Mouse (Mus musculus) heart, postnatal 0 days (tissue): Measurements from ENCODE around the gene Ints3. TPM values are rescaled to one million over a fixed set of nuclear protein-coding genes. Genes with fewer than 3 reads are reported as not detected.

ENCODE experiments used
- ATAC-seq: fragments of 200-750 bp; cut with Nextera tagmentation; 2 replicates; pipeline ENCODE4 v1.8.0; 2017; ENCODE audit warnings: low read depth, moderate number of reproducible peaks, moderate library complexity; ENCODE audit not compliant: insufficient read depth
- DNase-seq: peaks from one replicate; pipeline ENCODE4 v3.0.0-alpha.2; 2016; ENCODE audit warnings: low spot score
- H3K27ac ChIP-seq: fragments of 300-500 bp; sonication (generic); 2 replicates; pipeline ENCODE4 v1.5.1; 2014; ENCODE audit warnings: low read depth, mild to moderate bottlenecking
- H3K27me3 ChIP-seq: fragments of 300-500 bp; sonication (generic); 2 replicates; pipeline ENCODE4 v1.6.1; 2014; ENCODE audit warnings: low read length, mixed read lengths; ENCODE audit not compliant: control insufficient read depth, insufficient read depth
- H3K36me3 ChIP-seq: fragments of 300-500 bp; sonication (generic); replicated peaks from 2 replicates; pipeline ENCODE4 v1.6.1; 2014; ENCODE audit warnings: low read length, mixed read lengths; ENCODE audit not compliant: control insufficient read depth, insufficient read depth
- H3K4me1 ChIP-seq: fragments of 300-500 bp; sonication (generic); 2 replicates; pipeline ENCODE4 v1.6.1; 2014; ENCODE audit warnings: antibody characterized with exemption; ENCODE audit not compliant: control insufficient read depth, insufficient read depth
- H3K4me2 ChIP-seq: fragments of 300-500 bp; sonication (generic); 2 replicates; pipeline ENCODE4 v1.6.1; 2014; ENCODE audit warnings: low read depth, mild to moderate bottlenecking, low read length, moderate library complexity
- H3K4me3 ChIP-seq: fragments of 300-500 bp; sonication (generic); 2 replicates; pipeline ENCODE4 v1.5.1; 2014; ENCODE audit warnings: low read depth, low read length
- H3K9ac ChIP-seq: fragments of 300-500 bp; sonication (generic); replicated peaks from 2 replicates; pipeline ENCODE4 v1.6.1; 2014; ENCODE audit warnings: low read depth, low read length, mixed read lengths
- H3K9me3 ChIP-seq: fragments of 300-500 bp; sonication (generic); replicated peaks from 2 replicates; pipeline ENCODE4 v1.6.1; 2016; ENCODE audit warnings: low read length; ENCODE audit not compliant: control insufficient read depth
- CTCF ChIP-seq: IDR thresholded peaks from 2 replicates; pipeline ENCODE4 v1.5.1; 2016; ENCODE audit warnings: antibody characterized with exemption, control low read depth, low read depth
- EP300 ChIP-seq: IDR thresholded peaks from 2 replicates; pipeline ENCODE4 v1.6.1; 2016; ENCODE audit warnings: antibody characterized with exemption, low read depth
- WGBS: fragments of 180-500 bp; shearing (Covaris S2); extraction: QIAGEN DNeasy Blood & Tissue Kit; methylation state at CpG from one replicate; pipeline ENCODE4 v1.1.7; 2014; 5-methylcytosine and 5-hydroxymethylcytosine counted together
- polyA plus RNA-seq: library from polyadenylated mRNA; unstranded; fragments of >200 nt; fragmentation: Nextera tagmentation; extraction: Ambion mirVana; gene quantifications from 2 replicates; pipeline ENCODE4 v1.2.1, GENCODE M21; 2015
- total RNA-seq: library from RNA; depleted of rRNA; stranded (reverse); fragments of >200 nt; gene quantifications from 2 replicates; pipeline ENCODE4 v1.2.3, GENCODE M21; 2014; ENCODE audit warnings: low replicate concordance

Gene Ints3
- total and polyA plus RNA-seq, 2 experiments from 2014 or later = 7.8 to 26.1 TPM

DNA sequence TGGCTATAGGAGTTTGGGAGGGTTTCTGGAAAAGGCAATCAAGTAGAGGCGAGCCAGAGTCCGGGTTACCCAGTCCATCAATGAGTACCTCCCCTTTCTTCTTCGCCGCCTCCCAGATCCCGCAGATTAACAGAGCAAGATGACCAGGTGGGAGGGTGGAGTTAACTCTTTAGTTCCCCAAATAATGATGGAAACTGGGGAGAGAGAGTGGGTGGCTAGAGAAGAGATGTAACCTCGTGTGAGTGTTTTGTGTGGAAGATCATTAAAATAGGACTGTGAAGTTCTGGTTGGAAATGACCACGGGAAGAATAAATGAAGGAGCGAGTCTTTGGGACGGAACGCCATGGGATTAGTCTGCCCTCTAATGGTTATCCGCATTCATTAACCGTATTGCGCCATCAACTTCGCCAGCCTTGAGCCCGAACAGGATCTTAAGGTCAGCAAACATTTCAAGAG, 32.9 kb upstream of the Ints3 start:
- DNase-seq = peak; percentile 83
- TF ChIP-seq CTCF = peak; percentile 85
- TF ChIP-seq EP300 = no peak
- under 1% methylated on average over 15 of the region's 15 CpGs for WGBS
- H3K36me3 ChIP-seq = no peaks in the 10 kb centered on the region
- H3K9me3 ChIP-seq = no peaks in the 10 kb centered on the region
- H3K4me2 ChIP-seq = peak overlapping the region; percentile 82
- H3K27me3 ChIP-seq = peaks cover 17% of the 10 kb centered on the region
- peak overlapping the region; percentile 49; the same call in 1 of the 2 replicates for H3K27ac ChIP-seq
- H3K9ac ChIP-seq = peak overlapping the region; percentile 47; the same call in 1 of the 2 replicates
- peak; percentile 49 for ATAC-seq
- peak overlapping the region; percentile 62 for H3K4me3 ChIP-seq
- no peaks in the 10 kb centered on the region for H3K4me1 ChIP-seq

DNA sequence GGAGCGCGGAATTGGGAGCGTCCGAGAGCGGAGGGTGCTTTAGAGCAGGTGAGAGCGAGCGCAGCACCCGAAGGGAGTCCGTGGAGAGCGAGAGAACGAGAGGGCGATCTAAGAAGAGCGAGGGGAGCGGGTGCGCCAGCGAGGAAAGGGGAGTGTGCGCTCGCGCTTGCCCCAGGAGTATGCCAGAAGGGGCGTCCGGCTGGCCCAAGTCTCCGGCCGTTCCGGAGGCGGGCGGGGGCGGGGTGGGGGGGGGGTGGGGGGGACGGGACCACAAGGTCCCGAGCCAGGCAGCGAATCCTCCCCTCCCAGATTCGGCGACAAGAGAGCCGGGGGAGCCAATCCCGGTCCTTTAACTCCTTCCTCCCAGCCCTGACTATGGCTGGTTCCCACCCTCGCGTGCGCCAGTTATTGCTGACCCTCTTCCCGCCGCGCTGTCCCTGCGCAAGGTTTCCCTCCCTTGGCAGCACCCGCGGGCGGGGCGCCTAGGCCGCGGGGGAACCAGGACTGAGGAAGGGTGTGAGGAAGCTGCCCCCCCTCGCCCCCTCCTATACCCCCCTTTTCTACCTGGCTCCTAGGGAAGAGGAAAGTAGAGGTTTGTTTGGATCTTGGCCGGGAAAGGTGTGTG, 32.4 kb upstream of the Ints3 start, which contains the start of gene Npr1:
Npr1 (minus strand) TSS at position 181 of the 625 bp plus-strand sequence.
- H3K27ac ChIP-seq = peak within 1 kb of the TSS; percentile 66
- under 1% methylated on average over 41 of the region's 49 CpGs for WGBS
- peak; percentile 57 for ATAC-seq
- H3K36me3 ChIP-seq = no peaks in the 10 kb centered on the region
- no peaks in the 10 kb centered on the region for H3K9me3 ChIP-seq
- peaks cover 17% of the 10 kb centered on the region for H3K27me3 ChIP-seq
- peak within 1 kb of the TSS; percentile 82 for H3K4me2 ChIP-seq
- H3K4me3 ChIP-seq = peak within 1 kb of the TSS; percentile 62
- H3K9ac ChIP-seq = peak within 1 kb of the TSS; percentile 47
- TF ChIP-seq EP300 = no peak
- TF ChIP-seq CTCF = no peak
- peak; percentile 36 for DNase-seq
- no peaks in the 10 kb centered on the region for H3K4me1 ChIP-seq

DNA sequence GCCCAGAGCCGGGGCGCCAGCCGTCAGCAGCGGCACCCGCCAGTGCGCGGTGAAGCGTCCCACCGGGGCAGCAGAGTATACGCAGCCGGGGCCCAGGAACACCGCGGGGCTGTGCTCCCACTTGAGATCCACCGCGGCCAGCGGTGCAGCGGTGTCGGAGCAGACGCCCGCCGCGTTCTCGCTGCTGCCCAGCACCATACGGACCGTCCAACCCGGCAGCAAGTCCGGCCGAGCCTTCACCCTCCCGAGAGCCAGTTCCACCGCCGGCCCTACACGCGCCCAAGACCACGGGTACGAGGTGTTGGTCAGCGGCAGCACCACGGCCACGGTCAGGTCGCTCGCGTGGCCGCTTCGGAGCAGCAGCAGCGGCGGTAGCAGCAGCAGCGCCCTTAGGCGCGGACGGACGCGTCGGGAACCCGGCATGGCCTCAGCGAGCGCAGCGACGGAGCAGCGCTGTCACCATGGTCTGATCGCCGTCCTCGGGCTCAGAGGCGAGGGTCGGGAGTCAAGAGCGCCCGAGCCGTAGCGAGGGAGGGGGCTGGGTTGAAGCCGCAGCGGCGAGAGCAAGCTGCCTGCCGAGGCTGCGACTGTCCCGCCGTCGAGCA, 31.8 kb upstream of the Ints3 start:
- DNase-seq = no peak
- peak; percentile 23 for ATAC-seq
- Histone ChIP-seq H3K9ac (peak overlapping the region; percentile 47), H3K4me1 (no peaks in the 10 kb centered on the region), H3K4me3 (peak overlapping the region; percentile 62), H3K4me2 (peak overlapping the region; percentile 82), H3K36me3 (no peaks in the 10 kb centered on the region), H3K27me3 (peaks cover 17% of the 10 kb centered on the region), H3K9me3 (no peaks in the 10 kb centered on the region), H3K27ac (peak overlapping the region; percentile 66)
- TF ChIP-seq CTCF (no peak), EP300 (no peak)
- 1% methylated on average over 70 of the region's 75 CpGs for WGBS

DNA sequence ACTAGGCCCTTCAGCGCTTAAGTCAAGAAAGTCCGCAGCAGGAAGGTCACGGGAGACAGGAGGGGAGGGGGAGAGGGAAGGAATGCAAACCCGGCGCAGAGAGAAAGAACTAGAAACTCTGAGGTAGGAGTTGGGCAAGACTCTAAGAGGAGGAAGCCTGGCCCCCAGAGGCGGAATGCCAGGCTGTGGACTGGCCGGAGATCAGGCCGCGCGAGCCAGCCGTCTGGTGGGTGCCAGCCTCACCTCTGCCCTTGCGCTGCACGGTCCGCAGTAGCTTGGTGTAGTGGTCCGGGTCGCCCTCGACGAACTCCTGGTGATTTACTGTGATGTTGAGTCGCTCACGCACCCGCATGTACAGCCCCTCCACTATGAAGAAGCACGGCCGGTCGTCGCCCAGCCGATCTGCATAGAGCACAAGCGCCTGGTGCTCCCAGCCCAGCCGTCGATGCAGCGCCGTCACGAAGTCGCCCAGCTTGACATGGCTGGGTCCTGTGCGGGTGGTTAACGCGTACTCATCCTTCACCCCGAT, 31.2 kb upstream of the Ints3 start:
- Histone ChIP-seq H3K9ac (peak overlapping the region; percentile 47), H3K9me3 (no peaks in the 10 kb centered on the region), H3K36me3 (no peaks in the 10 kb centered on the region), H3K4me2 (peak overlapping the region; percentile 82), H3K27me3 (peaks cover 17% of the 10 kb centered on the region), H3K4me1 (no peaks in the 10 kb centered on the region), H3K4me3 (peak overlapping the region; percentile 62), H3K27ac (peak overlapping the region; percentile 66; the same call in 1 of the 2 replicates)
- ATAC-seq = peak; percentile 10; the same call in 1 of the 2 replicates
- TF ChIP-seq EP300 (no peak), CTCF (no peak)
- WGBS = 12% methylated on average over 37 of the region's 37 CpGs
- DNase-seq = no peak

DNA sequence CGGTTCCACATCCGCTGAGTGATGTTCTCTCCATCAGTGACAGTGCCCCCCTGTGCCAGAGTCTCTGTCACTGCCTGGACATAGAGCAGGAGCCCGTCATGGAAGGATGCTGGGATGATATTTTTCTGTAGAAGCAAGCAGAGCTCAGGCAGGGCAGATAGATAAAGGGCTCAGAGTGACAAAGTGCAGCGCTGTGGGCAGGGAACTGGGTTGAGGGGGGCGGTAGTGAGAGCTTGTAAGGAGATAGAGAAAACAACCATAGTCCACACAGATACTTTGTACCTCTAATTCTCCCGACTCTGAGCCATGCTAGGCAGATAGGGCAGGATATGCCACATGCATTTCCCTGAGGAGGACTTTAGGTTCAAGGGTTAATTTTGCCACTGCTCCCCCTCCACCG, 29.2 kb upstream of the Ints3 start:
- Histone ChIP-seq H3K4me3 (peak overlapping the region; percentile 2; the same call in 1 of the 2 replicates), H3K9me3 (no peaks in the 10 kb centered on the region), H3K27me3 (peaks cover 17% of the 10 kb centered on the region), H3K36me3 (no peaks in the 10 kb centered on the region), H3K4me1 (no peaks in the 10 kb centered on the region), H3K27ac (no peak overlapping the region), H3K9ac (peak overlapping the region; percentile 13; the same call in 1 of the 2 replicates), H3K4me2 (peak overlapping the region; percentile 82)
- TF ChIP-seq EP300 (no peak), CTCF (peak; percentile 8; the same call in 1 of the 2 replicates)
- DNase-seq = no peak
- ATAC-seq = no peak
- WGBS = 18% methylated on average over 7 of the region's 7 CpGs
